Mouse (Mus musculus) c-Kit-positive CD71-positive TER-119-negative erythroid progenitor cells, embryonic 14.5 days (primary cell): ENCODE results near the gene Arhgap31.

Source experiments
- DNase-seq: peaks from one replicate; pipeline ENCODE4 v3.0.0-alpha.2; 2013; ENCODE audit warnings: low read depth

Gene Arhgap31

DNA sequence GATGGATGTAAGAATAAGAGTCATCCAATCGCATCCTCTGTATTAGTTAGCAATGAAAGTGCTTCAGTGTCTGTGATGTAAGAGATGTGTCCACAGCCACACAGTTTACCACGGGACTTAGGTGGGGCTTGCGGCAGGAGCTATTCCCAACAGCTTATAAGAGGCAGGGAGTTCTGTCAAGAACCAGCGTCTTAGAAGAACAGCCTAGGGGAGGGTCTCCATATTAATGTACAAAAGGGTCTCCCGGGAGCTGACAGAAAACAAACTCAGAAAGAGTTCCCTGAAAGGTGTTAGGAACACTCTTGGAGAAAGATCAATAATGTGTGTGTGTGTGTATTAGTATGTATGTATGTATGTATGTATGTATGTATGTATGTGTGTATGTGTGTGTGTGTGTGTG lies 60.4 kb downstream of the Arhgap31 start:
- DNase-seq: no peak

DNA sequence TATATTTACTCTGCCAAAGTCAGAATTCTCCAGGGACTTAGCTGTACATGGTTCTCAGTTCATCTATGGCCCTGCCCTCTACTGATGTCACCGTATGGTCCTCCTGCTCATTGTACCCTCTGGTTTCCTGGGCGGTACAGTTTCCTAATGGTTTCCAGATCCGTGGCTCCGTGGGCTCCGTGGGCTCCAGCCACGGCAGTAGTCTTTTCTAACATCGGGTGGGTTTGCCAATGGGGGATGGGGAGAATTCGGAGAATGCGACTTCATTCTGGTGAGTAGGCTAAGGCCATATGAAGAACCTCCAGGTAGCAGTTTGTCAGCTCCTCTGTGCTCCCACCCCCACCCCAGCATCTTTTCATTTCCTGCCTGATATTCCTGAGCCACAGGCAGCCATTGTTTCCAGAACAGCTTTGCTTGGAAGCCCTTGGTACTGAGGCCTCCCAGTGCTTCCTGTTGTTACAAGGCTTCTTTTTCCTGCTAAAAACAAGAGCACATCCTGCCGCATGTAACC lies 61.3 kb downstream of the Arhgap31 start:
- no peak for DNase-seq

GRCm38 (mm10) chr16:38651306-38651705 lies 61.8 kb downstream of the Arhgap31 start:
- no peak for DNase-seq

- no peak for DNase-seq
These were observed 63.6 kb downstream of the Arhgap31 start for GRCm38 (mm10) chr16:38649431-38649827.

DNA sequence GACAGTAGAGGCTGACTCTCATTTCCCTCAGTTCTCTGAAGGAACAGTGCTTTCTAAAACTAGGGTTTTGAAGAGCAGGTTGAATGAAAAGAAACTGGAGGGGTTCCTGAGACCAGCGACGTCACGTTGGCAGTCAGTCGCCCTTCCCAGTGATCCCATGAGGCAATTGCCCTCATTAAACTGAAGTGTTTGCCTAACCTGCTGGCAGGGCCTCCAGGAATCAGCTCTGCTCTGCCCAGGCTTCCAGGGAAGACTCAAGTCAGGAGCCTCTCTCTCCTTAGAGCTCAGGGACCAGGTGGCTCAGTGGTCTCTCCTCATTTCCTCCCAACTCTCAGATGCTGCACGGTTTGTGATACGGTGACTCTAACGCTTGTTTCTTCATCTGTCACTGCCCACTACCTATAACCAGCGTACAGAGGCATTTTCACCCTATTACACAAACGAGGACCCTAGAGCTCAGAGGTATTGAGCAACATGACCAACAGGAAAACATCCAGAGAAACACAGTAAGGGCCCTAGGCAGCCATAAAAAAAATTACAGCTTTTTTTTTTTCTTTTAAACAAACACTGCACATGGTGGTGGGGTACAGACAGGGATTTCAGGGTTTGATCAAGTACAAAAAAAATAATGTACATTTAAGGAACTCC lies 64.2 kb downstream of the Arhgap31 start:
- DNase-seq: no peak

GRCm38 (mm10) chr16:38648155-38648554 lies 64.9 kb downstream of the Arhgap31 start:
- DNase-seq: no peak

GRCm38 (mm10) chr16:38644455-38644854 lies 68.6 kb downstream of the Arhgap31 start:
- DNase-seq: no peak

GRCm38 (mm10) chr16:38637085-38637484 lies 76.0 kb downstream of the Arhgap31 start:
- no peak for DNase-seq

GRCm38 (mm10) chr16:38636682-38637081 lies 76.4 kb downstream of the Arhgap31 start:
- no peak for DNase-seq

DNA sequence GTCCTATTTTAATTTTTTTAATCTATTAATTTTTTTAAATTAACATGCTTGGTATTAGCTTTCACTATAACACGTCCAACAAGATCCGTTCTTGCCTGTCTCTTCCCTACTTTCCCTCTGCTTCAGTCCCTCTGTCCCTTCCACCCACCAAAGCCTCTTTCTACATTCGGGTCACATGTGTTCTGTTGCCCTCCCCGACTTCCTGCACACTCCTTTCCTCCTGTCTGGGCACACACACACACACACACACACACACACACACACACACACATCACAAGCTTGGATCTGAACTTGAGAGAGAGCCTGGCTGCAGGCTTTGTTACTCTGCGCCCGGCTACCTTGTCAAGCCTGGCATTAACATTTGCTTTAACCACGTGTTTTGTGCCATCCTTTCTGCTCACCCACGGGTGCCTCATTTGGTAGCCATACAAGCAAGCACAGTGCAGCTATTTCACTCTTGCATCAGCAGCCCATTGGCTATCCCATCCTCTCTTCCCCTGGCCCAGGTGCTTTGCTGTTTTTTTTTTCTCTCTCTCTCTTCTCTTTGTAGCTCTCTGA lies 77.2 kb downstream of the Arhgap31 start:
- no peak for DNase-seq

DNA sequence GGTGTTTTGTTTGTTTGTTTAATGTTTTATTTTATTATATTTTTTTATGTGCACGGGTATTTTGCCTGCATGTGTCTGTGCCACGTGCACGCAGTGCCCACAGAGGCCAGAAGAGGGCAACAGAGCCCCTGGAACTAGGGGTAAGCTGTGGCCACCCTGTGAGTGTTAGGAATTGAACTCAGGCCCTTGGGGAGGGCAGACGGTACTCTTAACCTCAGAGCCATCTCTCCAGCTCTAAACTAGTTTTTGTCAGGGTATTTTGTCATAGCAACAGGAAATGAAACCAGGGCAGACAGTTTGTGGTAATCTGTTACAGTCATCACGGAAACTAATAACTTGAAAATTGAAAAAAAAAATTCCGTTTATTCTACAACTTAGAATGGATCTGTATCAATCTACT lies 80.9 kb downstream of the Arhgap31 start:
- DNase-seq: no peak

- no peak for DNase-seq
These were observed 87.2 kb downstream of the Arhgap31 start for GRCm38 (mm10) chr16:38625811-38626369.

DNA sequence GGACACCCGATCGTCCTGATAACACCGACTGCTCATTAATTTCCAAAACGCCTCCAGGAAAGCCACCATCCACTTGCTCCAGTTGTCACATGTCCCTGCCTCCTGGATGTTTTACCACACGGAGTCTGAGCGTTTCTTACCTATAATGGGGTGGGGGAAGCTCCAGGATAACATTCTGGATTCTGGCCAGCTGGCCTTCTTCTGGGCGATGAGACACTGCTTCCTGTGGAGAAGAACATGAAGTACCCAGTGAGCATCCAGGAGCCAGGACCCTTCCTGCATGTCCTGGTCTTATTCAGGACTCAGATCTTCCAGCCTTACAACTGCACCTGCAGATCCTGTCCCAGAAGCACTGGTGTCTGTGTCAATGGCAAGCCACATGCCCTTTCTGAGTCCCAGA lies 87.7 kb downstream of the Arhgap31 start:
- no peak for DNase-seq

- no peak for DNase-seq
These were observed 88.8 kb downstream of the Arhgap31 start for GRCm38 (mm10) chr16:38624303-38624702.

- DNase-seq: peak; percentile 29
These were observed 90.8 kb downstream of the Arhgap31 start for GRCm38 (mm10) chr16:38622283-38622682.

DNA sequence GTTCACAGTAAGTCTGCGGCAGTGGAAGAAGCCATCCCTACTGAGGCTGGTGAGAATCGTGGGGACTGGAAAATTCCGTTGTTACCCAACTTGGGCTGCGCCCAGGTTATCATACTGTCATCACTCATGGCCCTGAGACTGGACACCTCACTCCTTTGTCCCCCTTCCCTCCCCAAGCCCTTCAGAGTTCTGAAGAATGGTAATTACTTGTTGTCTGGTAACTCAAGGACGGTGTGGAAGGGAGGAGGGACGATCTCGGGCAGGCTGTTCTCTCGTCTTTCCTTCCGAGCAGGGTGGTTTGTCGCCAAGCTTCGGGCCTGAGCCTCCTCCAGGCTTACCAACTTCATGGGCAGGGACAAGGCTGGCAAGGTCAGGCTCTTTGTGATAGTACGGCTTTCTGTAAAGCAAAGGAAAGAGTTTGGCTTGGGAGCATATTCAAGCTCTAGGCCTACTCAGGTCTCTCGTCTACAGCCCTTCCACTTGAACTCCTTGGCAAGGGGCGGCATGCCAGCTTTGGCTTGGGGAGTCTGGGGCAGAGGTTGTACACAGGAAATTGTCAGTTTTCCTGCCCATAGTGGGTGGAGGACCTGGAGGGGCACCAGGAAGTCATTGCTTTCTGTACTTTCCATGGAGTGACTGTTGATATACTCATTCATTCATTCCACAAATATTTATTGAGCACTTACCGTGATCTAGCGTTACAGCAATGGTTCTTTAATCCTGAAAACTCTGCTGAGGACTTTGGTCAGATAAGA lies 92.2 kb downstream of the Arhgap31 start:
- no peak for DNase-seq

DNA sequence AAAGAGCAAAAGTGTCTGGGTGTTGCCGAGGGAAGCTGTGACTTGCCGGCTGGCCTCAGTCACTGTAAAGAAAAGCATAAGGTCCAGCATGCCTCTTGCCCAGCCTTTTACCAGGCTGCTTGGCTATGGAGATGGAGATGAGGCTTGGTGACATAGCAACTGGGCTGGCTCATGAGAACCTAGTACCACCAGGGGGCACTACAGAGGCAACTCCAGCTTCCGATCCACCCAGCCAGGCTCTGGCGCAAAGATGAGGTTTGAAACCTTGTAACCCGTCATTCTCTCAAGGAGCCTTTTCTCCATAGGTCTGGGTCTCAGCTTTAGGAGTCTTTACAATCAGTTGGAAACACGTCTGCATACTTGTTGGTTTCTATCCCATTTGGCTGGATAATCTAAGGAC lies 94.0 kb downstream of the Arhgap31 start:
- DNase-seq: peak; percentile 39

DNA sequence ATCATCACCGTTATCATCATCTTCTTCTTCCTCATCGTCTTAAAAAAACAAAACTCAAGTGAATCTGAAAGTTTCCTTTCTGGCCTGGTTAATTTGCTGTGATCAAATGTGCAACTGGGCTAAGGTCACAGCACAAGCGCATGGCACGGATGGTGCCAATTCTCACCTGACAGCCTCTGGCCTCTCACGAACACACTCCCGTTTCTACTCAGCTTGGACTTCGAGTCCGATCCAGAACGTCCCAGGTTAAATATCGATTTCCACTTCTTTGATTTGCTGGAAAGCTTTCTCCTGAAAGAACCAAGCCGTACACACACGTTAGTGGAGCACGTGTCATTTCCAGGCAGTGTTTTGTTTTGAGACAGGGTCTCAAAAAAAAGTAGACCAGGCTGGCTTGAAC lies 95.1 kb downstream of the Arhgap31 start:
- no peak for DNase-seq

DNA sequence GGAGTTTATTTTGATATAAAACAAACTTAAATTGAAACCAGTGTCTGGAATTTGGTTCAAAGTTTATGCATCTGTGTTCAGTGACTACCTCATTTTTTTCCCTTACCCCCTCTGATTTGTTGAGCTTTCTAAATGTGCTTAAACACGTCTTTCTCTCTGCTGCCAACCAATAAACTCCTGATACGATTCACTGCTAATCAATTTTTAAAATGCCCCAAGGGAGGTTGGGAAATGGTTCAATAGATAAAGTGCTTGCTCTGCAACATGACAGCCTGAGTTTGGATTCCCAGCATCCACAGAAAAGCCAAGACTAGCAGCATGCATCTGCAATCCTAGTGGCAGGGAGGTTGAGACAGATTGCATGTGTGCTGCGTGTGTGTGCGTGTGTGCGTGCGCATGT lies 99.4 kb downstream of the Arhgap31 start:
- no peak for DNase-seq

GRCm38 (mm10) chr16:38612646-38613045 lies 100.4 kb downstream of the Arhgap31 start:
- no peak for DNase-seq

GRCm38 (mm10) chr16:38609092-38609491 lies 104.0 kb downstream of the Arhgap31 start:
- DNase-seq: no peak

GRCm38 (mm10) chr16:38608687-38609086 lies 104.4 kb downstream of the Arhgap31 start:
- no peak for DNase-seq

- DNase-seq: no peak
These were observed 106.6 kb downstream of the Arhgap31 start for GRCm38 (mm10) chr16:38606509-38606908.
